Mouse (Mus musculus) heart, adult 2 months (tissue): Measurements from ENCODE around the gene Il25. TPM values are rescaled to one million over a fixed set of nuclear protein-coding genes. Genes with fewer than 3 reads are reported as not detected.

ENCODE experiments used
- DNase-seq, 2 experiments: peaks; one replicate each; pipeline ENCODE4 v3.0.0; 2021
- H3K27ac ChIP-seq: fragments of 200-600 bp; 2 replicates; pipeline ENCODE4 v1.8.1; 2022
- H3K27me3 ChIP-seq: fragments of 200-500 bp; 2 replicates; pipeline ENCODE4 v1.6.1; 2012; ENCODE audit warnings: mild to moderate bottlenecking, low read length, inconsistent platforms, mixed read lengths; ENCODE audit not compliant: control insufficient read depth, insufficient read depth
- H3K36me3 ChIP-seq: fragments of 200-500 bp; 2 replicates; pipeline ENCODE4 v1.6.1; 2012; ENCODE audit warnings: low read length, inconsistent platforms; ENCODE audit not compliant: control insufficient read depth, insufficient read depth
- H3K4me1 ChIP-seq: fragments of 200-500 bp; 2 replicates; pipeline ENCODE4 v1.6.1; 2011; ENCODE audit warnings: low read length; ENCODE audit not compliant: control insufficient read depth, insufficient read depth
- H3K4me3 ChIP-seq: fragments of 200-600 bp; 2 replicates; pipeline ENCODE4 v1.8.1; 2022
- H3K79me2 ChIP-seq: fragments of 200-500 bp; replicated peaks from 2 replicates; pipeline ENCODE4 v1.6.1; 2012; ENCODE audit warnings: mild to moderate bottlenecking, inconsistent platforms, low read length, moderate library complexity, mixed read lengths; ENCODE audit not compliant: control insufficient read depth, insufficient read depth
- H3K9ac ChIP-seq: fragments of 200-500 bp; 2 replicates; pipeline ENCODE4 v1.6.1; 2012; ENCODE audit warnings: low read depth, mild to moderate bottlenecking, control low read depth, inconsistent platforms, low read length, mixed read lengths
- CTCF ChIP-seq: fragments of 200-600 bp; IDR thresholded peaks from 2 replicates; pipeline ENCODE4 v1.8.1; 2022; ENCODE audit warnings: antibody characterized with exemption, mild to moderate bottlenecking, moderate library complexity
- EP300 ChIP-seq: fragments of 200-500 bp; IDR thresholded peaks from 2 replicates; pipeline ENCODE4 v1.6.1; 2011; ENCODE audit warnings: low read depth, low read length, control low read depth; ENCODE audit not compliant: insufficient read depth
- POLR2A ChIP-seq: fragments of 200-500 bp; IDR thresholded peaks from 2 replicates; pipeline ENCODE4 v1.6.1; 2011; ENCODE audit warnings: mild to moderate bottlenecking, low read depth, low read length, control low read depth; ENCODE audit not compliant: insufficient read depth
- WGBS: fragments of 180-500 bp; shearing (Covaris S2); methylation state at CpG from one replicate; pipeline ENCODE4 v1.1.7; 2018; 5-methylcytosine and 5-hydroxymethylcytosine counted together
- intact Hi-C: fragments of 180-260 bp; cut with DNase I; formaldehyde crosslinking; loops from one replicate; pipeline ENCODE4 v1.15.1; 2025
- long read RNA-seq: library from polyadenylated mRNA; stranded (forward); transcript quantifications from one replicate; pipeline ENCODE4 v2.0.0, GENCODE M21; 2021
- polyA plus RNA-seq: library from polyadenylated mRNA; depleted of rRNA; stranded (reverse); fragments of >200 nt; gene quantifications from 2 replicates; pipeline ENCODE4 v1.2.3, GENCODE M21; 2012; rRNA removed
- total RNA-seq, 2 experiments: library from RNA; stranded (reverse); gene quantifications; 2 replicates each; pipeline ENCODE4 v1.2.3; 2021

Il25 gene
- total RNA-seq = not detected
- not detected in 2 replicates for polyA plus RNA-seq
- long read RNA-seq = 0 reads

- Histone ChIP-seq H3K36me3 (no peaks in the 10 kb centered on the region), H3K4me3 (no peak within 1 kb of the TSS), H3K79me2 (no peaks in the 10 kb centered on the region), H3K27ac (no peak within 1 kb of the TSS), H3K27me3 (no peaks in the 10 kb centered on the region), H3K4me1 (no peaks in the 10 kb centered on the region), H3K9ac (no peak within 1 kb of the TSS)
- intact Hi-C loops = no loop called here
- no peak for DNase-seq
- WGBS = 53% methylated on average over 6 of the region's 6 CpGs
- TF ChIP-seq CTCF (no peak), POLR2A (no peak), EP300 (no peak)
These were observed at the start of gene Il25 for GRCm38 (mm10) chr14:54932645-54933150. Gene Il25, plus strand, starts transcription at chr14:54932695.

GRCm38 (mm10) chr14:54883154-54884021, 49.1 kb upstream of the Il25 start, which contains the start of the genes Bcl2l2 and Gm20521:
Gene Bcl2l2, plus strand, starts transcription at chr14:54883377.
Gene Gm20521, plus strand, starts transcription at chr14:54883441.
- H3K4me3 ChIP-seq = peak within 1 kb of the TSS; percentile 48
- TF ChIP-seq EP300 (peak; percentile 65; the same call in 1 of the 2 replicates), POLR2A (peak; percentile 95), CTCF (no peak)
- H3K27ac ChIP-seq = peak within 1 kb of the TSS; percentile 91
- H3K9ac ChIP-seq = peak within 1 kb of the TSS; percentile 68
- WGBS = 1% methylated on average over 24 of the region's 27 CpGs
- H3K27me3 ChIP-seq = no peaks in the 10 kb centered on the region
- DNase-seq = peak; percentile 85 to 86
- H3K79me2 ChIP-seq = no peaks in the 10 kb centered on the region
- H3K36me3 ChIP-seq = no peaks in the 10 kb centered on the region
- peaks cover 2% of the 10 kb centered on the region for H3K4me1 ChIP-seq
- intact Hi-C loops = no loop called here

GRCm38 (mm10) chr14:54884022-54884712, 48.3 kb upstream of the Il25 start:
- no peak for DNase-seq
- H3K4me3 ChIP-seq = peak overlapping the region; percentile 8; the same call in 1 of the 2 replicates
- H3K27me3 ChIP-seq = no peaks in the 10 kb centered on the region
- intact Hi-C loops = no loop called here
- H3K9ac ChIP-seq = peak overlapping the region; percentile 66
- peaks cover 2% of the 10 kb centered on the region for H3K4me1 ChIP-seq
- 39% methylated on average over 21 of the region's 21 CpGs for whole genome bisulfite sequencing
- H3K79me2 ChIP-seq = no peaks in the 10 kb centered on the region
- peak overlapping the region; percentile 76 for H3K27ac ChIP-seq
- TF ChIP-seq EP300 = no peak
- no peak for TF ChIP-seq POLR2A
- TF ChIP-seq CTCF = no peak
- H3K36me3 ChIP-seq = no peaks in the 10 kb centered on the region

GRCm38 (mm10) chr14:54885309-54885708, 47.2 kb upstream of the Il25 start:
- Histone ChIP-seq H3K27ac (no peak overlapping the region), H3K9ac (no peak overlapping the region), H3K36me3 (no peaks in the 10 kb centered on the region), H3K4me1 (peaks cover 2% of the 10 kb centered on the region), H3K4me3 (no peak overlapping the region), H3K27me3 (no peaks in the 10 kb centered on the region), H3K79me2 (no peaks in the 10 kb centered on the region)
- WGBS = 85% methylated on average over 11 of the region's 11 CpGs
- no peak for TF ChIP-seq CTCF
- no peak for TF ChIP-seq POLR2A
- TF ChIP-seq EP300 = no peak
- no peak for DNase-seq
- intact Hi-C loops = no loop called here

GRCm38 (mm10) chr14:54892200-54892599, 40.3 kb upstream of the Il25 start, which contains the start of gene Pabpn1:
Gene Pabpn1, plus strand, starts transcription at chr14:54892500.
- 94% methylated on average over 3 of the region's 3 CpGs for WGBS
- no peak for TF ChIP-seq POLR2A
- TF ChIP-seq EP300 = no peak
- no peak for TF ChIP-seq CTCF
- no peak within 1 kb of the TSS for H3K9ac ChIP-seq
- no peaks in the 10 kb centered on the region for H3K27me3 ChIP-seq
- H3K27ac ChIP-seq = peak within 1 kb of the TSS; percentile 90
- H3K79me2 ChIP-seq = peaks cover 2% of the 10 kb centered on the region
- peak within 1 kb of the TSS; percentile 52 for H3K4me3 ChIP-seq
- DNase-seq = no peak
- H3K36me3 ChIP-seq = peaks cover 14% of the 10 kb centered on the region
- peaks cover 3% of the 10 kb centered on the region; the same call in 1 of the 2 replicates for H3K4me1 ChIP-seq
- intact Hi-C loops = loop anchor here (2.0 kb wide), 1 partner anchor 203 kb away; the partner anchor contains the start of gene Thtpa
